ENCODE assay signal across 8 mouse cellular contexts in genomic region chr7:109175670-109176625, GRCm38 (mm10). TPM values are rescaled to one million over a fixed set of nuclear protein-coding genes. Genes with fewer than 3 reads are reported as not detected.
DNase-seq lines count a peak whose midpoint lies in the region; ATAC-seq and TF ChIP-seq lines count a peak whose summit lies in the region.

No protein-coding gene starts in this region.

- 28% methylated on average over 13 of the region's 13 CpGs for WGBS in lung, embryonic 14.5 days
- WGBS in embryonic facial prominence, embryonic 12.5 days: 11% methylated on average over 13 of the region's 13 CpGs
- 29% methylated on average over 13 of the region's 13 CpGs for WGBS in intestine, embryonic 14.5 days
- 7% methylated on average over 13 of the region's 13 CpGs for WGBS in neural tube, embryonic 15.5 days

- H3K4me1 ChIP-seq in lung, embryonic 14.5 days (ENCODE audit: insufficient read depth): no peaks in the 10 kb centered on the region
- peaks cover 12% of the 10 kb centered on the region for H3K4me1 ChIP-seq in embryonic facial prominence, embryonic 12.5 days
- H3K4me1 ChIP-seq in intestine, embryonic 14.5 days (replicated peaks; ENCODE audit: control insufficient read depth, insufficient read depth, low read length): no peaks in the 10 kb centered on the region
- peaks cover 23% of the 10 kb centered on the region for H3K4me1 ChIP-seq in neural tube, embryonic 15.5 days

- H3K4me2 ChIP-seq in lung, embryonic 14.5 days: peak overlapping the region; percentile 99
- H3K4me2 ChIP-seq in embryonic facial prominence, embryonic 12.5 days (replicated peaks): peak overlapping the region; percentile 99
- H3K4me2 ChIP-seq in intestine, embryonic 14.5 days (ENCODE audit: low read length): peak overlapping the region; percentile 94
- H3K4me2 ChIP-seq in neural tube, embryonic 15.5 days: peak overlapping the region; percentile 99

- no peak overlapping the region for H3K9ac ChIP-seq in lung, embryonic 14.5 days
- H3K9ac ChIP-seq in embryonic facial prominence, embryonic 12.5 days: no peak overlapping the region
- H3K9ac ChIP-seq in intestine, embryonic 14.5 days (ENCODE audit: low read length): no peak overlapping the region
- H3K9ac ChIP-seq in neural tube, embryonic 15.5 days (replicated peaks): no peak overlapping the region

- peak overlapping the region; percentile 60; the same call in 1 of the 2 replicates for H3K4me3 ChIP-seq in lung, embryonic 14.5 days (ENCODE audit: low read depth, low read length)
- H3K4me3 ChIP-seq in embryonic facial prominence, embryonic 12.5 days: peak overlapping the region; percentile 59
- H3K4me3 ChIP-seq in intestine, embryonic 14.5 days (ENCODE audit: low read depth, low read length): peak overlapping the region; percentile 49; the same call in 1 of the 2 replicates
- peak overlapping the region; percentile 61 for H3K4me3 ChIP-seq in neural tube, embryonic 15.5 days (replicated peaks)

- no peaks in the 10 kb centered on the region for H3K36me3 ChIP-seq in lung, embryonic 14.5 days (ENCODE audit: insufficient read depth)
- H3K36me3 ChIP-seq in embryonic facial prominence, embryonic 12.5 days: no peaks in the 10 kb centered on the region
- H3K36me3 ChIP-seq in intestine, embryonic 14.5 days (ENCODE audit: control insufficient read depth, insufficient read depth, low read length): no peaks in the 10 kb centered on the region
- H3K36me3 ChIP-seq in neural tube, embryonic 15.5 days: no peaks in the 10 kb centered on the region

- TF ChIP-seq CTCF in lung, embryonic 14.5 days (IDR thresholded peaks at IDR 0.05; ENCODE audit: low read depth): no peak

- peak; percentile 25 for DNase-seq in lung, embryonic 14.5 days
- no peak for DNase-seq in lung, postnatal 25 days (ENCODE audit: low spot score)
- no peak for DNase-seq in intestine, embryonic 14.5 days (ENCODE audit: low spot score)
- no peak for DNase-seq in adrenal gland, postnatal 10 days
- DNase-seq in spleen, adult 18-20 months: no peak
- no peak for DNase-seq in frontal cortex, postnatal 10 days (ENCODE audit: low spot score in 2 of 2)

- H3K27ac ChIP-seq in lung, embryonic 14.5 days (ENCODE audit: low read depth): no peak overlapping the region
- no peak overlapping the region for H3K27ac ChIP-seq in embryonic facial prominence, embryonic 12.5 days
- H3K27ac ChIP-seq in intestine, embryonic 14.5 days (ENCODE audit: low read depth): no peak overlapping the region
- no peak overlapping the region for H3K27ac ChIP-seq in neural tube, embryonic 15.5 days (replicated peaks)

- H3K27me3 ChIP-seq in lung, embryonic 14.5 days (ENCODE audit: insufficient read depth, low read length): peaks cover 34% of the 10 kb centered on the region
- peaks cover 39% of the 10 kb centered on the region for H3K27me3 ChIP-seq in embryonic facial prominence, embryonic 12.5 days
- peaks cover 47% of the 10 kb centered on the region for H3K27me3 ChIP-seq in intestine, embryonic 14.5 days (replicated peaks; ENCODE audit: control insufficient read depth, insufficient read depth, low read length)
- H3K27me3 ChIP-seq in neural tube, embryonic 15.5 days (replicated peaks): peaks cover 66% of the 10 kb centered on the region

- H3K9me3 ChIP-seq in lung, embryonic 14.5 days (ENCODE audit: low read depth, low read length): no peaks in the 10 kb centered on the region
- H3K9me3 ChIP-seq in embryonic facial prominence, embryonic 12.5 days: no peaks in the 10 kb centered on the region
- H3K9me3 ChIP-seq in intestine, embryonic 14.5 days (ENCODE audit: control insufficient read depth, low read length): no peaks in the 10 kb centered on the region
- H3K9me3 ChIP-seq in neural tube, embryonic 15.5 days (replicated peaks): no peaks in the 10 kb centered on the region

- peak; percentile 53 for ATAC-seq in lung, embryonic 14.5 days (ENCODE audit: insufficient read depth)
- ATAC-seq in embryonic facial prominence, embryonic 12.5 days (ENCODE audit: insufficient number of reproducible peaks, insufficient read depth, low FRiP score, low TSS enrichment): no peak
- peak; percentile 48 for ATAC-seq in intestine, embryonic 14.5 days (replicated peaks; ENCODE audit: low FRiP score, low TSS enrichment, low read depth)
- peak; percentile 29; the same call in 1 of the 2 replicates for ATAC-seq in neural tube, embryonic 15.5 days (ENCODE audit: low FRiP score)

RNA-seq across cellular contexts. Expression of gene Lmo1, which starts 0.9 kb away (rescaled TPM):
- polyA plus RNA-seq in lung, embryonic 14.5 days (2014; fragmentation: Nextera tagmentation; extraction: Ambion mirVana): 11.8 and 15.0 TPM in 2 replicates
- polyA plus RNA-seq in embryonic facial prominence, embryonic 12.5 days (2016; fragmentation: Nextera tagmentation; extraction: Ambion mirVana): 20.8 and 21.0 TPM in 2 replicates
- 1.7 and 2.9 TPM in 2 replicates for polyA plus RNA-seq in intestine, embryonic 14.5 days (2014; fragmentation: Nextera tagmentation; extraction: Ambion mirVana)
- 26.9 and 37.1 TPM in 2 replicates for polyA plus RNA-seq in neural tube, embryonic 15.5 days (2015; fragmentation: Nextera tagmentation; extraction: Ambion mirVana)
- total RNA-seq in adrenal gland, postnatal 10 days (2021): 10 to 100 TPM in 1 of 2 experiments, 1 to 10 TPM in 1; 8.1 to 12.5 TPM
